Mouse (Mus musculus) bone marrow, adult 2 months (tissue): ENCODE measurements around the gene Dhrs4. TPM values are rescaled to one million over a fixed set of nuclear protein-coding genes. Genes with fewer than 3 reads are reported as not detected.

Source experiments
- H3K27ac ChIP-seq: fragments of 200-500 bp; 2 replicates; pipeline ENCODE4 v1.5.1; 2012; ENCODE audit warnings: low read depth, mild to moderate bottlenecking, control low read depth, inconsistent platforms, low read length; ENCODE audit not compliant: control insufficient read depth, poor library complexity, insufficient read depth
- H3K4me1 ChIP-seq: fragments of 200-500 bp; 2 replicates; pipeline ENCODE4 v1.6.1; 2011; ENCODE audit warnings: low read length; ENCODE audit not compliant: control insufficient read depth, insufficient read depth
- H3K4me3 ChIP-seq: fragments of 200-500 bp; replicated peaks from 2 replicates; pipeline ENCODE3; 2011; ENCODE audit warnings: mild to moderate bottlenecking, low read depth, low read length, control low read depth; ENCODE audit not compliant: control insufficient read depth
- CTCF ChIP-seq: fragments of 200-500 bp; IDR thresholded peaks from 2 replicates; pipeline ENCODE4 v1.5.1; 2011; ENCODE audit warnings: low read length, control low read depth; ENCODE audit not compliant: control insufficient read depth, insufficient read depth
- POLR2A ChIP-seq: fragments of 200-500 bp; IDR thresholded peaks from 2 replicates; pipeline ENCODE4 v1.6.1; 2011; ENCODE audit warnings: low read depth, mild to moderate bottlenecking, control low read depth, low read length, borderline replicate concordance; ENCODE audit not compliant: control insufficient read depth
- WGBS: fragments of 180-500 bp; shearing (Covaris S2); methylation state at CpG from one replicate; pipeline ENCODE4 v1.1.7; 2018; 5-methylcytosine and 5-hydroxymethylcytosine counted together
- polyA plus RNA-seq: library from polyadenylated mRNA; stranded (reverse); fragments of >200 nt; gene quantifications from 2 replicates; pipeline ENCODE4 v1.2.4, GENCODE M21; 2011; ENCODE audit warnings: low replicate concordance; ENCODE audit not compliant: missing spikeins, insufficient read depth, insufficient read length

The Dhrs4 gene
- polyA plus RNA-seq, 1 experiment, result 47.3 TPM

DNA sequence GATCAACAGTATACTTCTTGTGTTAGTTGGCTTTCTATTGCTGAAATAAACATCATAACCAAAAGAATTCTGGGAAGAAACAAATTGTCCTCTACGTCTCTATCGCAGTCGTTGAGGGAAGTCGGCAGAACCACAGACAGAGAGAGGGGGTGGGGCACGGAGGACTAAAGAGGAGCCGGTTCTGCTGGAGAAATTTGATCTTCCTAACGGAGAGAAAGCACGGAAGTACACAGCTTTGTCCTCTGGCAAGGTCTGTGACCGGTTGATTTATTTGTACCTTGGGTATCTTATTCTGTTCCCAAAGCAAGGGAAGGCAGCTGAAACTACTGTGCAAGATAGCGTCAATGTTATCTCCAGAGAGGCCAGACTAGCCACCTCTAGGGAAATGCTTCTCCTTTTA, 7.8 kb upstream of the Dhrs4 start:
- no peaks in the 10 kb centered on the region for H3K4me1 ChIP-seq
- H3K27ac ChIP-seq, result no peak overlapping the region
- no peak overlapping the region for H3K4me3 ChIP-seq
- WGBS, result 5% methylated on average over 10 of the region's 10 CpGs
- TF ChIP-seq POLR2A (no peak), CTCF (no peak)

- TF ChIP-seq CTCF (no peak), POLR2A (no peak)
- H3K4me3 ChIP-seq, result no peak overlapping the region
- 58% methylated on average over 2 of the region's 2 CpGs for WGBS
- no peaks in the 10 kb centered on the region; the same call in 1 of the 2 replicates for H3K4me1 ChIP-seq
- no peak overlapping the region for H3K27ac ChIP-seq
Observed at GRCm38 (mm10) chr14:55475654-55476053, 2.9 kb upstream of the Dhrs4 start.

DNA sequence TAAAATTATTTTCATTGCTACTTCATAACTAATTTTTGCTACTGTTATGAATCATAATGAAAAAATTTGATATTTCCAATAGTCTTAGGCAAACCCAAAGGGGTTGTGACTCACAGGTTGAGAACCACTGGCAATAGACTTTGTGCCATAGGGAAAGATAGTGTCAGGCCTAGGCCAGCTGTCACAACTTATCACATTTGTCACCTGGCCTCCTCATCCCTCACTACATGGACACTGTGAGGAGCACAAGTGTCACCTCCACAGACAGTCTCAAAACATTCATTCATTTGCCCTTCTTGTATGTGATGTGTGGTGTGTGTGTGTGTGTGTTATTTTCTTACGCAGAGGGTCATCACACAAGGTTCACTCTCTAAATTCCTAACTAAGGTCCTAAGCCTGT, 1.1 kb upstream of the Dhrs4 start:
- no peak overlapping the region for H3K27ac ChIP-seq
- no peak overlapping the region for H3K4me3 ChIP-seq
- WGBS, result 90% methylated on average over 1 of the region's 1 CpGs
- H3K4me1 ChIP-seq, result no peaks in the 10 kb centered on the region; the same call in 1 of the 2 replicates
- TF ChIP-seq POLR2A (no peak), CTCF (no peak)

- Histone ChIP-seq H3K4me3 (no peak overlapping the region), H3K4me1 (no peaks in the 10 kb centered on the region; the same call in 1 of the 2 replicates), H3K27ac (no peak overlapping the region; the same call in 1 of the 2 replicates)
- 61% methylated on average over 5 of the region's 5 CpGs for WGBS
- TF ChIP-seq POLR2A (no peak), CTCF (no peak)
Observed at GRCm38 (mm10) chr14:55477829-55478228, 729 bp upstream of the Dhrs4 start.

GRCm38 (mm10) chr14:55479629-55480028, 1.1 kb downstream of the Dhrs4 start:
- WGBS, result 88% methylated on average over 10 of the region's 10 CpGs
- Histone ChIP-seq H3K27ac (no peak overlapping the region), H3K4me3 (no peak overlapping the region), H3K4me1 (no peaks in the 10 kb centered on the region; the same call in 1 of the 2 replicates)
- TF ChIP-seq POLR2A (no peak), CTCF (no peak)

GRCm38 (mm10) chr14:55484430-55485085, 6.0 kb downstream of the Dhrs4 start:
- 81% methylated on average over 5 of the region's 5 CpGs for WGBS
- no peak for TF ChIP-seq CTCF
- no peak for TF ChIP-seq POLR2A
- no peak overlapping the region for H3K4me3 ChIP-seq
- H3K27ac ChIP-seq, result no peak overlapping the region
- no peaks in the 10 kb centered on the region; the same call in 1 of the 2 replicates for H3K4me1 ChIP-seq

- no peak overlapping the region for H3K27ac ChIP-seq
- no peaks in the 10 kb centered on the region; the same call in 1 of the 2 replicates for H3K4me1 ChIP-seq
- no peak overlapping the region for H3K4me3 ChIP-seq
- TF ChIP-seq CTCF, result no peak
- no peak for TF ChIP-seq POLR2A
- WGBS, result 82% methylated on average over 8 of the region's 8 CpGs
Observed at GRCm38 (mm10) chr14:55486836-55487235, 8.3 kb downstream of the Dhrs4 start.

GRCm38 (mm10) chr14:55490361-55491201, 12.0 kb downstream of the Dhrs4 start, which contains the start of gene Carmil3:
TSS of gene Carmil3 (plus strand) at chr14:55490651.
- no peak within 1 kb of the TSS for H3K27ac ChIP-seq
- TF ChIP-seq CTCF (no peak), POLR2A (no peak)
- H3K4me3 ChIP-seq, result peak within 1 kb of the TSS; percentile 45
- WGBS, result 2% methylated on average over 68 of the region's 68 CpGs
- H3K4me1 ChIP-seq, result no peaks in the 10 kb centered on the region; the same call in 1 of the 2 replicates
